Mouse (Mus musculus): ENCODE measurements around the gene Zfp398. TPM values are rescaled to one million over a fixed set of nuclear protein-coding genes. Genes with fewer than 3 reads are reported as not detected.
A peak's percentile ranks its signal among the peaks of the same experiment; 100 is the strongest.

Zfp398 gene
- polyA plus RNA-seq, 1 experiment from 2014 or later: 10.1 TPM

GRCm38 (mm10) chr6:47911650-47912049 lies 76.2 kb downstream of the Zfp398 start:
- H3K36me3 ChIP-seq: peaks cover 17% of the 10 kb centered on the region
- no peak for ATAC-seq (replicated peaks; ENCODE audit: low FRiP score)
- H3K27me3 ChIP-seq: no peaks in the 10 kb centered on the region
- H3K4me2 ChIP-seq: no peak overlapping the region
- H3K4me3 ChIP-seq (replicated peaks): no peak overlapping the region
- WGBS: 64% methylated on average over 1 of the region's 1 CpGs
- no peaks in the 10 kb centered on the region for H3K4me1 ChIP-seq
- no peak overlapping the region for H3K27ac ChIP-seq
- no peaks in the 10 kb centered on the region for H3K9me3 ChIP-seq (replicated peaks)
- H3K9ac ChIP-seq: no peak overlapping the region

- H3K4me2 ChIP-seq: no peak overlapping the region
- no peaks in the 10 kb centered on the region for H3K4me1 ChIP-seq
- H3K9me3 ChIP-seq (replicated peaks): no peaks in the 10 kb centered on the region
- H3K9ac ChIP-seq: no peak overlapping the region
- no peak overlapping the region for H3K27ac ChIP-seq
- no peak for ATAC-seq (replicated peaks; ENCODE audit: low FRiP score)
- peaks cover 3% of the 10 kb centered on the region; the same call in 1 of the 2 replicates for H3K36me3 ChIP-seq
- H3K4me3 ChIP-seq (replicated peaks): no peak overlapping the region
- 56% methylated on average over 3 of the region's 3 CpGs for WGBS
- H3K27me3 ChIP-seq: no peaks in the 10 kb centered on the region
Measured at GRCm38 (mm10) chr6:47912991-47913390, 77.5 kb downstream of the Zfp398 start.

- Histone ChIP-seq H3K9ac (no peak overlapping the region), H3K27ac (no peak overlapping the region), H3K36me3 (no peaks in the 10 kb centered on the region), H3K4me3 (replicated peaks) (no peak overlapping the region), H3K4me1 (peaks cover 15% of the 10 kb centered on the region), H3K9me3 (replicated peaks) (no peaks in the 10 kb centered on the region), H3K4me2 (no peak overlapping the region), H3K27me3 (no peaks in the 10 kb centered on the region)
- WGBS: 81% methylated on average over 5 of the region's 5 CpGs
- ATAC-seq (replicated peaks; ENCODE audit: low FRiP score): no peak
Measured at GRCm38 (mm10) chr6:47917051-47917450, 81.6 kb downstream of the Zfp398 start.

- 0 out of 2 replicates have a peak, but pooled peaks cover 4% of the 10 kb centered on the region for H3K36me3 ChIP-seq
- ATAC-seq (replicated peaks; ENCODE audit: low FRiP score): no peak
- WGBS: 66% methylated on average over 3 of the region's 3 CpGs
Measured at GRCm38 (mm10) chr6:47918768-47919274, 83.4 kb downstream of the Zfp398 start.

GRCm38 (mm10) chr6:47919646-47920446 lies 84.4 kb downstream of the Zfp398 start:
- H3K4me3 ChIP-seq (replicated peaks): peak overlapping the region; percentile 92
- no peaks in the 10 kb centered on the region for H3K9me3 ChIP-seq (replicated peaks)
- WGBS: 30% methylated on average over 11 of the region's 11 CpGs
- H3K27ac ChIP-seq: peak overlapping the region; percentile 99
- peak; percentile 15 for ATAC-seq (replicated peaks; ENCODE audit: low FRiP score)
- peak overlapping the region; percentile 74 for H3K4me2 ChIP-seq
- peaks cover 22% of the 10 kb centered on the region for H3K4me1 ChIP-seq
- no peaks in the 10 kb centered on the region for H3K27me3 ChIP-seq
- 0 out of 2 replicates have a peak, but pooled peaks cover 4% of the 10 kb centered on the region for H3K36me3 ChIP-seq
- peak overlapping the region; percentile 89 for H3K9ac ChIP-seq

More at GRCm38 (mm10) chr6:47918768-47919274, 83.4 kb downstream of the Zfp398 start:
- no peak overlapping the region for H3K4me2 ChIP-seq
- H3K9me3 ChIP-seq (replicated peaks): no peaks in the 10 kb centered on the region
- no peak overlapping the region for H3K9ac ChIP-seq
- H3K27me3 ChIP-seq: no peaks in the 10 kb centered on the region
- H3K4me1 ChIP-seq: peaks cover 22% of the 10 kb centered on the region
- H3K27ac ChIP-seq: no peak overlapping the region
- no peak overlapping the region for H3K4me3 ChIP-seq (replicated peaks)

- peak within 1 kb of the TSS; percentile 89 for H3K9ac ChIP-seq
- peak within 1 kb of the TSS; percentile 99 for H3K27ac ChIP-seq
- no peaks in the 10 kb centered on the region for H3K9me3 ChIP-seq (replicated peaks)
- H3K36me3 ChIP-seq: 0 out of 2 replicates have a peak, but pooled peaks cover 4% of the 10 kb centered on the region
- WGBS: under 1% methylated on average over 67 of the region's 67 CpGs
- no peaks in the 10 kb centered on the region for H3K27me3 ChIP-seq
- peak; percentile 96 for ATAC-seq (replicated peaks; ENCODE audit: low FRiP score)
- peaks cover 22% of the 10 kb centered on the region for H3K4me1 ChIP-seq
- H3K4me2 ChIP-seq: peak within 1 kb of the TSS; percentile 74
- peak within 1 kb of the TSS; percentile 92 for H3K4me3 ChIP-seq (replicated peaks)
Measured at GRCm38 (mm10) chr6:47920447-47921340, 85.2 kb downstream of the Zfp398 start, which contains the start of gene Zfp212. Zfp212 (plus strand) TSS chr6:47920476.

MicroRNAs within 50 kb of the gene (microRNA counts, 519-probe panel; counts per million panel counts)
- 31.7 counts per million for microRNA mmu-miR-704

Small RNAs within 50 kb of the gene (microRNA-seq; reads per million reads assigned to microRNA genes)
- not detected for gene Mir704

Other genes starting within 250 kb of the Zfp398 start
- gene Ezh2, start 240.3 kb upstream of the Zfp398 start, polyA plus RNA-seq (2015; fragmentation: Nextera tagmentation; extraction: Ambion mirVana): 108 and 116 TPM in 2 replicates
- 353 TPM in 2 replicates for gene Pdia4, start 22.2 kb upstream of the Zfp398 start, polyA plus RNA-seq (2015; fragmentation: Nextera tagmentation; extraction: Ambion mirVana)
- gene Zfp786, start 4.8 kb upstream of the Zfp398 start, polyA plus RNA-seq (2015; fragmentation: Nextera tagmentation; extraction: Ambion mirVana): 3.7 and 4.1 TPM in 2 replicates
- 16.3 and 18.0 TPM in 2 replicates for gene Zfp282, start 41.5 kb downstream of the Zfp398 start, polyA plus RNA-seq (2015; fragmentation: Nextera tagmentation; extraction: Ambion mirVana)
- gene Zfp212, start 84.8 kb downstream of the Zfp398 start, polyA plus RNA-seq (2015; fragmentation: Nextera tagmentation; extraction: Ambion mirVana): 19.3 and 20.6 TPM in 2 replicates
- gene Zfp956, start 117.7 kb downstream of the Zfp398 start, polyA plus RNA-seq (2015; fragmentation: Nextera tagmentation; extraction: Ambion mirVana): 9.0 and 10.7 TPM in 2 replicates
- gene Zfp777, start 213.2 kb downstream of the Zfp398 start, polyA plus RNA-seq (2015; fragmentation: Nextera tagmentation; extraction: Ambion mirVana): 8.9 and 9.8 TPM in 2 replicates